Mouse (Mus musculus): ENCODE data around the gene Epm2aip1.

The Epm2aip1 gene

DNA sequence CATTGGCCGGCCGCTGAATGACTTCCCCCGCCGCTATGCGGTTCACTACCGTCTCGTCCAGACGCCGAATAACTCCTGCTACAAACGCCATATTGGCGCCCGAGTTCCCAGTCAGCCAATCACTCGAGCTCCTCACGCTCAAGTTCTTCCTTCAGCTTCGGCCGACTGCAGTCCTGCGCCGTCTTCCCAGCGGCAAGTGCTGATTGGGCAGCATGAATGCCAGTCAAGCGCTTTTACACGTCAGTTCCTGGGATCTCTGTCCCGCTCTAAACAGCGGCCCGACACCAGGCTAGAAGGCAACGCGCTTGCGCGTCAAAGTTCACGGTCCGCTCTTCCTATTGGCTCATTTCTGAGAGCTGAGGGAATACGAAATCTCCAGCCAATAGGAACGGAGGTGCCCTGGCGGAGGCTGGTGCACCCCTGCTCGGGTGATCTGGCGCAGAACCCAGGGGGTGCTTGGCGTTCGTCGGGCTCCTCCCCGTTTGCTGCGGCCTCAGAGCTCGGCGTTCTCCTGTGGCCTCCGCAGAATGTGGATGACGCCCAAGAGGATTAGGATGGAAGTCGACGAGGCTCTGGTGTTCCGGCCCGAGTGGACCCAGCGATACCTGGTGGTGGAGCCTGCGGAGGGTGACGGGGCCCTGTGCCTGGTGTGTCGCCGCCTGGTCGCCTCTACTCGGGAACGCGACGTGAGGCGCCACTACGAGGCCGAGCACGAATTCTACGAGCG, at the start of gene Epm2aip1, which contains the start of gene Mlh1:
Gene Epm2aip1 (plus strand): TSS at position 496 of the 727 bp plus-strand sequence.
Gene Mlh1 (minus strand): TSS at position 358 of the 727 bp plus-strand sequence.
- peak; percentile 100 for DNase-seq (ENCODE audit: low spot score)

DNA sequence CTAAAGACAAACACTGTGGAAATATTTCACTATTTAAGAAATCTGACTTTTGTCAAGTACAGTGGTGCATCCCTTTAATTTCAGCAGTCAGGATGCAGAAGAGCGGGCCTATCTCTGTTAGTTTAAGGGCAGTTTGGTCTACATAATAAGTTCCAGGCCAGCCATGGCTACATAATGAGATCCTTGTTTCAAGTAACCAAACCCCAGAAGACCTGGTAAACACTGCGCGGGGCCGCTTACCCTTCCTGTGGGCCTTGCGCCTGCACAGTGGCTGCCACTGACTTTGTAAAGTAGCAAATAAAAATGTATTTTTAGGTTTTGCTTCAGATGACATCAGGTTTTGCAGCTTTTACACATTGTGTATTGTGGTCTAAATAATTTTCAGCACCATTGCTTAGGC, 48.3 kb upstream of the Epm2aip1 start:
- no peak for DNase-seq (ENCODE audit: low spot score)

GRCm38 (mm10) chr9:111228446-111228845, 43.3 kb upstream of the Epm2aip1 start:
- peak; percentile 58 for DNase-seq (ENCODE audit: low spot score)

- no peak for DNase-seq (ENCODE audit: low spot score)
Measured at GRCm38 (mm10) chr9:111234701-111235100, 37.0 kb upstream of the Epm2aip1 start.

GRCm38 (mm10) chr9:111237726-111238125, 34.0 kb upstream of the Epm2aip1 start:
- no peak for DNase-seq (ENCODE audit: low spot score)

DNA sequence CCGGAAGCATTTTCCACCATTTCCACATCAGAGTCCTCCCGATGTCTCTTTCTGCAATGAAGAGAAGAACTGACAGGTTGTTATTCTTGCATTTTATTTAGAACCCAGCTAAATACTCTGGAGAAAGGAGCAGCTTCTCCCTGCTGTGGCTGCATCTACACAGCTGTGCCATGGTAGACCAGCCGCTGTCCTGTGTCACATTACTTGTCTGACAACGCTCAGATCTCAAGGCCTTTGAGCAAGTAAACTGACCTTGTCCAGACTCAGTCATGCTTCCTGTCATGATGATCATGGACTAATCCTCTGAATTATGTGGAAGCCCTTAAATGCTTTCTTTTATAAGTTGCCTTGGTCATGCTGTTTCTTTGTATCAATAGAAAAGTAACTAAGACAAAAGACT, 31.9 kb upstream of the Epm2aip1 start:
- DNase-seq (ENCODE audit: low spot score), result no peak

DNA sequence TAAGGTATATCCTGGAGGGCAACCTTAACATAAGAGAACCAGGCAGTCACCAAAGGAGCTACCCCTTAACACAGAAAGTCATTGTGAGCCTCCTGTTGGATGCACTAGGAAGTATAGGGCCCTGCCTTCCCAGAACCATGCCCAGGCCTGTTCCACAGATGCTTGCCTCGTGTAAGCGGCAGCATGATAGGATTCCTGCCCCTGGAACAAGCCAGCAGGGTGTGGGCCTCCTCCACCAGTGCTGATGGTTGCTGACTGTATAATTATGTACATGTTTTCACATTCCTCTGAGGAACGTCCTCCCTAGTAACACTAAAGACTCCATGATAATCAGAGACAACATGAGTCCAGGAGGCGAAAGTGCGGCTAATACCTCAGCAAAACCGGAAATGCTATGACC, 28.3 kb upstream of the Epm2aip1 start:
- no peak for DNase-seq (ENCODE audit: low spot score)

- DNase-seq (ENCODE audit: low spot score), result no peak
Measured at GRCm38 (mm10) chr9:111245546-111245945, 26.2 kb upstream of the Epm2aip1 start.

DNA sequence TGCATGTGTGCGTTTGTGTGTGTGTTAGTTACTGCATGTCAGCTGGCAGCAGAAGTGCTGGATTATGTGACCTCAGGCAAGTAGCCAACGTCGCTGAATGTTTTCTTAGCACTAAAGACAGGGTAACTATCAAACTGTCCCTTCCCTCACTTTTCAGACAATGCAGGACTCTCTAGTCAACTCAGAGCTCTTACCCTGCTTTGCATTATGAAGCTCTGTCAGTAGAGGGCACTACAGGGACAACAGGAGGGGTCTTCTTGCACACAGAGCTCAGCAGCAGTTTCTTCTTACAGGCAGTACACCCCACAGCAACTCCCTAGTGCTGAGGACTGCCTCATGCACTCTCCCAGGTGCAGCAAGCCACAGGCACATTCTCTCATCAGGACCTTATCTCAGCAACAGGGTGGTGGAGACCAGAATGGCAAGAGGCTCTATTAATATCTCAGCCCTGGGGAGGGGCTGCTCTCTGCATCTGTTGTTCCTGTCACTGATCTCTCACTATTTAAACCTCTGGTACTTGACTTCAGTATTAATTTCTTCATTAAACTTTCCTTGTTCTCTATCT, 24.0 kb upstream of the Epm2aip1 start:
- peak; percentile 27 for DNase-seq (ENCODE audit: low spot score)

DNA sequence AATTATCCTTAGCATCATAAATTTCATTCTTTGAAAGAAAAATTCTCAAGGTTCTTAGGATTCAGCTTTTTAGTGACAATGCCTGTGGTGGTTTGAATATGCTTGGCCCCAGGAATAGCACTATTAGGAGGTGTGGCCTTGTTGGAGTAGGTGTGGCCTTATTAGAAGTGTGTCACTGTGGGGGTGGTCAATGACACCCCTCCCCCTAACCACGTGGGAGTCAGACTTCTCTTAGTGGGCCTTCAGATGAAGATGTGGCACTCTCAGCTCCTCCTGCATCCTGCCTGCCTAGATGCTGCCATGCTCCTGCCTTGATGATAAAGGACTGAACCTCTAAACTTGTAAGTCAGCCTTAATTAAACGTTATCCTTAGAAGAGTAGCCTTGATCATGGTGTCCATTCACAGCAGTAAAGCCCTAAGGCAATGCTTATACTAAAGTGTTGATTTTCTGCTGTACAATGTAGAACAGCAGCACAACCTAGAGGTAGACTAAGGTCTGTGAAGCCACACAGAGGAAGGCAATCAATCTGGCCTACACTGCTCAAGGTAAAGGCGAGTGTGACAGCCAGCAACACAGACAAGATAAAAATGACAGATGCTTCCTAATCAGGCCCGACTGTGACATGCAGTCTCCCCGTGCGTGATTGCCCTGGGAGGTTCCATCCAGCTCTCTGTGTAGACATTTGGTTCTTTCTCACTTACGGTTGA, 19.4 kb upstream of the Epm2aip1 start:
- no peak for DNase-seq (ENCODE audit: low spot score)

DNA sequence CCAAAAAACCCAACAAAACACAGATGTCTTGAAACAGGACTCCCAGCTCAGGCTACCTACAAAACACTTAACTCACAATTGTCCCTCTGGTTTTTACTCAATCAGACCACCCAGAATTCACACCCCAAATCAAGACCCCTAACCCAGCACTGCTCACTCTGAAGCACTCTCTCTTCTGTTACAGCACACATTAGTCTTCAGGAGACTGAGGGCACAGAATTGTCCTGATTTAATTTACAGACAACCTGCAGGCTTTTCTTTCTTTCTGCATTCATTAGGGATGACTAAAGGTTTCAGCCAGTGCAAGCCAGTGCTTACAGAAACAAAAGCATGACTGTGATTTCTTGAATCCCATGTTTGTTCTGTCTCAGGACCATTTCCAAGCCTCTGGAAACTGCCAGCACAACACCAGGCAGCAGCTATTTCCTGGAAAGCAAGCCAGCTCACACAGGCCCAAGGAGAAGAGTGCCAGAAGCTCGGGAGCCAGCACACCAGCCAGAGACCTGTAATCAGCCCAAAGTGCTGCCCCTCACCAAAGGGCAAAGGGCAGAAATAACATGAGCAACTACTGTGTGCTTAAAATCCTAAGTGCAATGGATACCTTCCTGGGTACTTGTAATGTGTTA, 11.3 kb upstream of the Epm2aip1 start:
- peak; percentile 58 for DNase-seq (ENCODE audit: low spot score)

GRCm38 (mm10) chr9:111261356-111261755, 10.4 kb upstream of the Epm2aip1 start:
- DNase-seq (ENCODE audit: low spot score), result no peak

- no peak for DNase-seq (ENCODE audit: low spot score)
Measured at GRCm38 (mm10) chr9:111267998-111268397, 3.7 kb upstream of the Epm2aip1 start.

DNA sequence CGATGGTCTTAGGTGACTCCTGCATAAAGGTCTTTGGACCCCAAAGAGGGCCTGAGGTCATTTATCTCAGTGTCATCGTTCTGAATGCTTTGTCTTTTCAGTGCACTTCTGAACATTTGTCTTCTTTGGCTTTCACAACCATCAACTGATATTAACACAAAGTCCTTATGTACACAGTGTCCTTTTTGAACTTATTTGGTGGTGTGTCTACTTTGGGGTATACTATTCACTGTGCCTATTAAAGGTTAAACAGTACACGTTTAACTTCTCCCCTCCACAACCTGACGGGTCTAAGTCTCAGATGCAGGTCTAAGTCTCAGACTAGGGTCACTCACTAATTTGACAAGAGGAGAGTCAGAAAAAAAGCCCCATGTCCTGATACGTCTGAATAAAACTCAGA, 1.1 kb upstream of the Epm2aip1 start:
- no peak for DNase-seq (ENCODE audit: low spot score)

- DNase-seq (ENCODE audit: low spot score), result peak; percentile 72
Measured at GRCm38 (mm10) chr9:111271056-111271433, 684 bp upstream of the Epm2aip1 start.

DNA sequence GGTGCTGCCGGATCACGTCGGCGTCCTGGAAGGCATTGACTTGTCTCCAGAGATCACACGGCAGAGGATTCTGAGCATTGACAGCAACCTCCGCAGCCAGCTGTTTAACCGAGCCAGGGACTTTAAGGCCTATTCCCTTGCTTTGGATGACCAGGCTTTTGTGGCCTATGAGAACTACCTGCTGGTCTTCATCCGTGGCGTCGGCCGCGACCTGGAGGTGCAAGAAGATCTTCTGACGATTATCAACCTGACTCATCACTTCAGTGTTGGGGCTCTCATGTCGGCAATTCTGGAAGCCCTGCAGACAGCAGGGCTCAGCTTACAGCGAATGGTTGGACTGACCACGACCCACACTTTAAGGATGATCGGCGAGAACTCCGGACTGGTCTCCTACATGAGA, 627 bp downstream of the Epm2aip1 start:
- peak; percentile 57 for DNase-seq (ENCODE audit: low spot score)

GRCm38 (mm10) chr9:111272996-111273785, 1.5 kb downstream of the Epm2aip1 start:
- DNase-seq (ENCODE audit: low spot score), result peak; percentile 22

DNA sequence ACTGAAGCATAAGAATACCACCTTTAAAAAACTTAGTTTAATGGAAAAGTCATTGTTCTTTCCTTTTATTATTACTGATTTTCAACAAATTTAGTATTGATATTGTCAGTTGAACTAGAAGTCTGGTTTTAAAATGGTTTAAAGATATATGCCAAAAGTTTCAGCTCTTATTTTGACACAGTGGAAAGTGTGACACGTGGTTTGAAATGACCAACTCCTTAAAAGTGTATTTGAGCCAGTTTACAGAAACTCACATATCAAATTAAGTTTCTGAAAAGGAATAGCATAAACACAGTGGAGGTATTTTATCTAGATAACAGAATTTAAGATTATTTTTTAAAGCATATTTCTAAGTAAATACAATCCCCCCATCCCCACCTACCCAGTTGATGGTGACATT, 2.2 kb downstream of the Epm2aip1 start:
- no peak for DNase-seq (ENCODE audit: low spot score)

- DNase-seq (ENCODE audit: low spot score), result no peak
Measured at GRCm38 (mm10) chr9:111275156-111275555, 3.4 kb downstream of the Epm2aip1 start.

DNA sequence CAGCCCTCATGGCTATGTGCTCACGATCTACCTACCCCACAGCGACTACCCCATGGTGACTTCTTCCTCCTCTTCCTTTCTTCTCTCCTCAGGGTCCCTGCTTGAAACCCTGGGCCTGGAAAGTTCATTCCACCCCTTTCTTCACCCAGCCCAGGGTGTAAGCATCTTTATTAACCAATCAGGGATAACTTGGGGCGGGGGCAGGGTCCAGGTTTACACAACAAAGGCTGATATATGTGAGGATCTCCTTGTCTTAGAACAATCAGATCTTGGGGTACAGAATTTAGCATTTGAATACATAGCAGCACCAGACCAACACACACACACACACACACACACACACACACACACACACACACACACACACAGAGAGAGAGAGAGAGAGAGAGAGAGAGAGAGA, 13.3 kb downstream of the Epm2aip1 start:
- DNase-seq (ENCODE audit: low spot score), result no peak

DNA sequence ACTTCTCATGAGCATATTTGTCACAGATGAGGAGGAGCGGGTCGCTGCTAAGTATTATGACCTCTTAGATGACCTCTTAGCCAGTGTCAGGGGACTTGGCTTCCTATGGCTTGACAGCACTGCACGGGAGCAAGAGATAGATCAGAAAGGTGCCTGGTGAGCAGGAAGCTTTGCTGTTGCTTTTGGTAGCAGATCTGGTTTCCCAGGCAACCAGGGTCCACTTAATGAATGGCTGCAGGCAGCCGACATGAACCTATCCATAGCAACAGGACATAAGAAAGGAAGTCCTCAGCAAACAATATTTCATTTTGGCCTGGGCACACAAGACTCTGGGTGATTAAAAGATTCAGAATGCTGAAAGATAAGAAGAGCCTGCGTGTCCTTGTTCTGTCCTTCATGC, 13.9 kb downstream of the Epm2aip1 start:
- peak; percentile 55 for DNase-seq (ENCODE audit: low spot score)

DNA sequence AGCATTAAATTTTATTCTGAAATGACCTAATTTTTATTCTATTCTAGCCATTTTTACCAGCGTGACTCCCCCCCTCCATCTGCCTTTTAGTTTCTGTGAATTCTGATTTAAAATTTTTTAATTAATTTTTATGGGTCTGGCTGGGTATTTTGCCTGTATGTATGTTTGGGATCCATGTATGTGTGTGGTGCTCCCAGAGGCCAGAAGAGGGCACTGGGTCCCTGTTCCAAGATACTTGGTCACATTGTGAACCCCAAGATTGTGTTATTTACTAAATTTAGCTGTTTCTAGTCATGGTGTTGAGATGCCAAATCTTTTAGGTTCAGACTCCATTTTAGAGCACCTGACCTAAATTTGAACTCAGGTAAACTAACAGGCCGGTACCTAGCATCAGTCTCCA, 14.7 kb downstream of the Epm2aip1 start:
- DNase-seq (ENCODE audit: low spot score), result no peak

Data from MN1 (cell line).